Mouse (Mus musculus): ENCODE data around the gene Tmem179.

The Tmem179 gene

DNA sequence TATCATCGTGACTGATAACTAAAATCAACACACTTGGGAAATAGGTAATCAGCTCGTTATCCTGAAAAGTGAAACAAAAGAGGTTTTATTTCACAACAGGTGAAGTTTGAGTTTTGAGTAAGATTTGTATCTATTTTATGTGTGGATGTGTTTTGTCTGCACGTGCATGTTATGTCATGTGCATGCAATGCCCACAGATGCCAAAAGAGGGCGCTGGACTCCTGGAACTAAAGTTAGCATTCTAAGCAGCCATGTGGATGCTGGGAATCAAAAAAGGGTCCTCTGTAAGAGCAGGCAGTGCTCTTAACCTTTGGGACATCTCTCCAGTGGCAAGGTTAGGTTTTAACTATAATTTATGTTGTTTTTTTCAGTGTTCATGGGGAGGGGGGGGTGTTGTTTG lies 53.3 kb downstream of the Tmem179 start:
- DNase-seq (ENCODE audit: low spot score in 2 of 2), result no peak

DNA sequence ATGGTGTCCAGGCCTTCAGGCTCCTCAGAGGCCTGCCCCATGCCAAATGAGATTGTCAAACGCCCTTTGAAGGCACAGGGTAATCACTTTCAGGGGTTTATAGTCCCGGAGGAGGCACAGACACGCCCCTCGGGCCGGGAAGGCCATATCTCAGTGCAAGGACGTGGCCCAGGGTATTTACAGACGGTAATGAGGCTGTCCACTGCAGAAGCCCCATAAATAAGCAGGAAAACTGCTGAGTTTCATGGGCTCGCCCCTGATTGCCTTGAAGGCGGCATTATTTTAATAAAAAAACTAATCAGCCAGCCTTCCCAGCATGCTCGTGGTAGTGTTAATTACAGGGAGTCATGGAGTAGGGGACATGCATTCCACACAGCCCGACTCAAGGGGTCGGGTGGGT lies 54.1 kb downstream of the Tmem179 start:
- no peak for DNase-seq (ENCODE audit: low spot score in 2 of 2)

DNA sequence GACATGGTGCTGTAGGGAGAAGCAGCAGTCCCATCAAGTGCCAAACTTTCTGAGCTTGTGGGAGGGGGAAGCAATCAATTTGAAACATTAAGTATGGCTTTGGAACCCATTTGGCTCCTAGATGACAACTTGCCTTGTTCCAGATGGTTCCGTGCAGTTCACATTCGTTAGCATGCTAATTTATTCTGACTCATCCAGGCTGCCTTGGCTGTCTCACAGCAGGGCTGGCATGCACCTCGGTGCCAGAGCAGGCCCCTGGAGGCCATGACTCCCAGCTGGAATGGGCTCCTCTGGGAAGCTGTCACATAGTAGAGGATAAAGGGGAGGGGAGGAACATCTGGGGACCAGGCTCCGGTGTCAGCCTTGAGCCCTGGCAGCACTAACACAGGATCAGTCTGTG lies 58.7 kb downstream of the Tmem179 start:
- peak; percentile 53 to 85 for DNase-seq (ENCODE audit: low spot score in 2 of 2)

DNA sequence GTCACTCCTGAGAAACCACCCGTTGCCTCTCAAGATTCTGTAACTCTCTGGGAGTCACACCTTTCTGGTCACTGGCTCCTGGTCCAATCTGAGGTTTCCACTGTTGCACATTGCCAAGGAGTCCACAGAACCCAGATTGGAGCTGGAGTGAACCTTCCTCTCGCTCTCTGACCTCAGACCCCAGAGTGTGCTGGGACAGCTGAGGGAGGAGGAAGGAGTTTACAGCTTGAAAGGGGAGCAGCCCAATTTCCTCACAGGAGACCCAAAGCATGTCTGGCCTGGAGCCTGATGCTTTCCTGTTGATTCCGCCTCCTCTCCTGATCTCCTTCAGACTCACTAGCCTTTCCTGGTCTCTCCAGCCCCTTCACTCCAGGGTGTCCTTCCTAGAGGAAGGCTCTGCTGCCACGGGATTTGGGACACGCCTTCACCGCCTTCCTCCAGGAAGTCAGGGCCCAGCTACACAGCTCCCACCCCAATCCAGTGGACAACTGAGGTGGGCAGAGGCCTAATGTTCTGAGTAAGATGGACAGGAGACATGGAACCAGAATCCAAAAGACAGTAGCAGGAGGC lies 60.3 kb downstream of the Tmem179 start:
- DNase-seq (ENCODE audit: low spot score in 2 of 2), result no peak

DNA sequence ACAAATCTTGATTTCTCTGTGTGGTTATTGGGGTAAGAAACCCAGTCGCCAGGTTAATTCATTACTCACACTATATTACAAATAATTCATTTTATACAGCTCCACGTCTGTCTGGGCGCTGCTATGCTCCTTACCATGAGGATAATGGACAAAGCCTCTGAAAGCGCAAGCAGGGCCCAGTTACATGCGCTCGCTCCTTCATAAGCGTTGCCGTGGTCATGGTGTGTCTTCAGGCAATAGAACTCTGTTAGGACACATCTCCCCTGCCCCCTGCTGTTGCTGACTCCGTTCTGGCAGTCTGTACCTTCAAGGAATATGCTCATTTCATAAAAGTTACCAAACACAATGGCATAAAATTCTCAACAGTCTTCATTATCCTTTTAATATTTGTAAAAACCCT lies 64.7 kb downstream of the Tmem179 start:
- DNase-seq (ENCODE audit: low spot score in 2 of 2), result no peak

DNA sequence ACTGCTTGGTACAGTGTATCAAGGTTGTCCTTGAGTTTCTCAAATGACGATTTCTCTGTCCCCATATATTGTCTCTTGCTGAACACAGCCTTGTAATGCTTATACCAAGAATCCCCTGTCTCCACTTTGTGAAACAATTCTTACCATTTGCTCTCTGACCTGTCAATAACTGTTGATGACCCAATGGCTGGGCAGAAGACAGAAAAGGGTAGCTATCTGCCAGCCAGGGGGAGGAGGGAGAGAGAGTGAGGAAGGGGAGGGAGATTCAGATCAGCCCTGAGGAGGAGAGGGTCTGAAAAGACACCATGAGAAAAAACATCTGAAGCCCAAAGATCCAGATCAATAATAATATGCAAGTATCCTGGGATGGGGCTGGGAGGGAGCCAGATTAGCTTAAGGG lies 65.2 kb downstream of the Tmem179 start:
- no peak for DNase-seq (ENCODE audit: low spot score in 2 of 2)

DNA sequence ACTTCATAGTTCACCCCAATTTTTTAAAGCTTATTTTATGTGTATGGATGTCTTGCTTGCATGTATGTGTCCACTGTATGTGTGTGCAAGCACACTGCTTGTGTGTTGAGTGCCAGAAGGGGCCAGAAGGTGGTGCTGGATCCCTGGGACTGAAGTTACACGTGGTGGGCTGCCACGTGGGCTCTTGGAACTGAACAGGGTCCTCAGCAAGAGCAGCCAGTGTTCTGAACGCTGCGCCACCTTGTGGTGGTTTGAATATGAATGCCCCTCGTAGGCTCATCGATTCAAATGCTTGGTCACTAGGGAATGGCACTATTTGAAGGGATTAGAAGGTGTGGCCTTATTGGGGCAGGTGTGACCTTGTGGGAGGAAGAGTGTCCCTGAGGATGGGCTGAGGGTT lies 65.7 kb downstream of the Tmem179 start:
- peak; percentile 27 to 33 for DNase-seq (ENCODE audit: low spot score in 2 of 2)

Data from right cerebral cortex, adult 2 months (tissue).